In the genomic region with DNA sequence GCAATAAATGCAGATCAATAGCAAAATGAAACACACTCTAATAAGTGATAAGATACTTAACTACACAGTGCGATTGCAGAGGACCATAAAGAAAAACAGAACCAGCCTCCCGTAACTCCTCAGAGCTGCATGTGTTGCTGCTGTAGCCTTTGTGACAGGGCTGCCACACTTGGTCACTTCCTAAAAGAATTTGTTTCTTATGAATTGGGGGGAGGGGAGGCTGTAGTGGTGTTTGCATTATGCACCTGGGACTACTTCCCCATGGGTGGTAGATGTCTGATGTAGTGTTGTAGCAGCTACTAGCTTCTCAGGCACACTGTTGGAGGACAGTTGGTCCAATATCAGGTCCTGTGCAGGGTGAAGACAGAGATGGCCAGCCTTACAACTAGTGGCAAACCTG, we compare ENCODE assay signal across 26 mouse cellular contexts.
A peak's percentile ranks its signal among the peaks of the same experiment; 100 is the strongest.
DNase-seq lines count a peak whose midpoint lies in the region; ATAC-seq and TF ChIP-seq lines count a peak whose summit lies in the region.
"Had no signal": no experiment of that assay in that cellular context is flagged by ENCODE, and none has a peak within 500 bp of the region (broad histone marks: within the 10 kb centered on the region; RNA-seq: fewer than 3 reads in every experiment).

No protein-coding gene starts in this region.

- 70% methylated on average over 2 of the region's 2 CpGs for WGBS in midbrain, embryonic 12.5 days
- 60% methylated on average over 2 of the region's 2 CpGs for WGBS in midbrain, postnatal 0 days

- H3K9ac ChIP-seq in midbrain, embryonic 12.5 days (replicated peaks): no peak overlapping the region
- no peak overlapping the region for H3K9ac ChIP-seq in midbrain, postnatal 0 days (replicated peaks; ENCODE audit: low read length, poor library complexity, severe bottlenecking)
- H3K9ac ChIP-seq: heart, embryonic 15.5 days; hindbrain, embryonic 15.5 days; intestine, embryonic 15.5 days; limb, embryonic 15.5 days; liver, embryonic 13.5 days had no signal

- peak overlapping the region; percentile 27; the same call in 1 of the 2 replicates for H3K27ac ChIP-seq in midbrain, embryonic 12.5 days (replicated peaks)
- no peak overlapping the region for H3K27ac ChIP-seq in midbrain, postnatal 0 days (ENCODE audit: low read depth, low read length)
- H3K27ac ChIP-seq: heart, embryonic 10.5 days; heart, embryonic 15.5 days; intestine, embryonic 15.5 days; kidney, postnatal 0 days; limb, embryonic 15.5 days; liver, embryonic 13.5 days; macrophage had no signal

- ATAC-seq in midbrain, embryonic 12.5 days (ENCODE audit: low FRiP score, low read depth): no peak
- ATAC-seq in midbrain, postnatal 0 days (ENCODE audit: low FRiP score): no peak
- ATAC-seq in granulocyte monocyte progenitor cell, adult 5-6 weeks (replicated peaks; ENCODE audit: poor library complexity, severe bottlenecking): peak; percentile 53; the same call in 1 of the 2 replicates
- ATAC-seq: forebrain, embryonic 14.5 days; intestine, embryonic 15.5 days had no signal

- H3K4me2 ChIP-seq in midbrain, embryonic 12.5 days (replicated peaks): no peak overlapping the region
- H3K4me2 ChIP-seq in midbrain, postnatal 0 days (ENCODE audit: low read depth, low read length, poor library complexity, severe bottlenecking): no peak overlapping the region
- H3K4me2 ChIP-seq: heart, embryonic 15.5 days; hindbrain, embryonic 15.5 days; intestine, embryonic 15.5 days; limb, embryonic 15.5 days; liver, embryonic 13.5 days had no signal

- no peaks in the 10 kb centered on the region for H3K9me3 ChIP-seq in midbrain, embryonic 12.5 days
- no peaks in the 10 kb centered on the region for H3K9me3 ChIP-seq in midbrain, postnatal 0 days (ENCODE audit: low read length)
- H3K9me3 ChIP-seq: heart, embryonic 10.5 days; heart, embryonic 15.5 days; hindbrain, embryonic 15.5 days; intestine, embryonic 15.5 days; limb, embryonic 15.5 days; liver, embryonic 13.5 days had no signal

- H3K4me1 ChIP-seq in midbrain, embryonic 12.5 days: peaks cover 50% of the 10 kb centered on the region
- H3K4me1 ChIP-seq in midbrain, postnatal 0 days (ENCODE audit: insufficient read depth, low read length): peaks cover 3% of the 10 kb centered on the region; the same call in 1 of the 2 replicates

- no peak for DNase-seq in midbrain, postnatal 0 days (ENCODE audit: low spot score)
- DNase-seq in B cell, adult 2 months: peak; percentile 30 to 42
- peak; percentile 74 for DNase-seq in splenic B cell, adult 2 months (ENCODE audit: low read depth, low spot score)
- no peak for DNase-seq in urinary bladder, adult 2 months (ENCODE audit: low spot score)
- DNase-seq: adrenal gland, postnatal 10 days; gastrocnemius, postnatal 14 days; kidney, adult 2 months; layer of hippocampus, postnatal 36 days; left cerebral cortex, postnatal 4 days; liver, embryonic 13.5 days; lung, adult 2 months; lung, postnatal 10 days; right cerebral cortex, adult 18-20 months; thymus, adult 2 months; thymus, postnatal 4 days had no signal

- H3K4me3 ChIP-seq in midbrain, embryonic 12.5 days: no peak overlapping the region
- H3K4me3 ChIP-seq in midbrain, postnatal 0 days (ENCODE audit: low read depth, low read length): no peak overlapping the region
- H3K4me3 ChIP-seq: heart, embryonic 10.5 days; heart, embryonic 15.5 days; hindbrain, embryonic 15.5 days; intestine, embryonic 15.5 days; limb, embryonic 15.5 days; liver, embryonic 13.5 days had no signal

- 0 out of 2 replicates have a peak, but pooled peaks cover 8% of the 10 kb centered on the region for H3K27me3 ChIP-seq in midbrain, embryonic 12.5 days
- no peaks in the 10 kb centered on the region for H3K27me3 ChIP-seq in midbrain, postnatal 0 days (ENCODE audit: insufficient read depth, low read length)
- no peaks in the 10 kb centered on the region for H3K27me3 ChIP-seq in splenic B cell, adult 2 months (ENCODE audit: control insufficient read depth, insufficient read depth, low read length, poor library complexity, severe bottlenecking)
- H3K27me3 ChIP-seq: heart, embryonic 15.5 days; hindbrain, embryonic 15.5 days; intestine, embryonic 15.5 days; limb, embryonic 15.5 days; liver, embryonic 13.5 days; Patski had no signal

- no peak for TF ChIP-seq CTCF in midbrain, postnatal 0 days (IDR thresholded peaks at IDR 0.05)

- H3K36me3 ChIP-seq in midbrain, embryonic 12.5 days: no peaks in the 10 kb centered on the region
- no peaks in the 10 kb centered on the region for H3K36me3 ChIP-seq in midbrain, postnatal 0 days (ENCODE audit: insufficient read depth, low read length)
- H3K36me3 ChIP-seq in splenic B cell, adult 2 months (ENCODE audit: control insufficient read depth, insufficient read depth, low read length, poor library complexity, severe bottlenecking): peaks cover 2% of the 10 kb centered on the region; the same call in 1 of the 2 replicates
- H3K36me3 ChIP-seq: heart, embryonic 10.5 days; heart, embryonic 15.5 days; hindbrain, embryonic 15.5 days; intestine, embryonic 15.5 days; limb, embryonic 15.5 days; liver, embryonic 13.5 days had no signal

Comparison
In these comparisons a context has a peak if more than half of its experiments do, and no peak if none do; other contexts are left out.
1. DNase-seq: peak in B cell, adult 2 months (2 of 2) and splenic B cell, adult 2 months (single experiment); none in midbrain, postnatal 0 days (single experiment) and urinary bladder, adult 2 months (single experiment).